Mouse (Mus musculus) liver, embryonic 12.5 days (tissue): ENCODE measurements around the gene Wdr74. TPM values are rescaled to one million over a fixed set of nuclear protein-coding genes. Genes with fewer than 3 reads are reported as not detected.

Experiments used
- ATAC-seq: fragments of 200-750 bp; cut with Nextera tagmentation; 2 replicates; pipeline ENCODE4 v1.8.0; 2017; ENCODE audit warnings: moderate number of reproducible peaks, mild to moderate bottlenecking, moderate library complexity
- H3K27ac ChIP-seq: fragments of 300-500 bp; sonication (generic); 2 replicates; pipeline ENCODE4 v1.5.1; 2016; ENCODE audit warnings: mild to moderate bottlenecking
- H3K27me3 ChIP-seq: fragments of 300-500 bp; sonication (generic); replicated peaks from 2 replicates; pipeline ENCODE4 v1.6.1; 2016; ENCODE audit warnings: mild to moderate bottlenecking, moderate library complexity
- H3K36me3 ChIP-seq: fragments of 300-500 bp; sonication (generic); 2 replicates; pipeline ENCODE4 v1.6.1; 2016; ENCODE audit warnings: mild to moderate bottlenecking, moderate library complexity
- H3K4me1 ChIP-seq: fragments of 300-500 bp; sonication (generic); 2 replicates; pipeline ENCODE4 v1.6.1; 2016
- H3K4me2 ChIP-seq: fragments of 300-500 bp; sonication (generic); 2 replicates; pipeline ENCODE4 v1.6.1; 2016; ENCODE audit warnings: mild to moderate bottlenecking, moderate library complexity
- H3K4me3 ChIP-seq: fragments of 300-500 bp; sonication (generic); 2 replicates; pipeline ENCODE4 v1.5.1; 2016; ENCODE audit warnings: mild to moderate bottlenecking, moderate library complexity
- H3K9ac ChIP-seq: fragments of 300-500 bp; sonication (generic); 2 replicates; pipeline ENCODE4 v1.6.1; 2016; ENCODE audit warnings: mild to moderate bottlenecking, moderate library complexity
- H3K9me3 ChIP-seq: fragments of 300-500 bp; sonication (generic); replicated peaks from 2 replicates; pipeline ENCODE4 v1.6.1; 2016; ENCODE audit warnings: mild to moderate bottlenecking, moderate library complexity
- WGBS: fragments of 180-500 bp; shearing (Covaris S2); methylation state at CpG from one replicate; pipeline ENCODE4 v1.1.7; 2016; ENCODE audit not compliant: insufficient replicate concordance; 5-methylcytosine and 5-hydroxymethylcytosine counted together
- polyA plus RNA-seq: library from polyadenylated mRNA; unstranded; fragments of >200 nt; fragmentation: Nextera tagmentation; extraction: Ambion mirVana; gene quantifications from 2 replicates; pipeline ENCODE4 v1.2.1, GENCODE M21; 2016

The Wdr74 gene
- polyA plus RNA-seq, 1 experiment from 2014 or later = 95.9 TPM

- H3K4me3 ChIP-seq = peak overlapping the region; percentile 73
- 97% methylated on average over 2 of the region's 2 CpGs for WGBS
- H3K27me3 ChIP-seq = no peaks in the 10 kb centered on the region
- ATAC-seq = no peak
- H3K9me3 ChIP-seq = no peaks in the 10 kb centered on the region
- peak overlapping the region; percentile 81 for H3K4me2 ChIP-seq
- H3K27ac ChIP-seq = no peak overlapping the region
- H3K36me3 ChIP-seq = peaks cover 67% of the 10 kb centered on the region
- peak overlapping the region; percentile 94; the same call in 1 of the 2 replicates for H3K9ac ChIP-seq
- H3K4me1 ChIP-seq = peaks cover 69% of the 10 kb centered on the region
These were observed 25.6 kb upstream of the Wdr74 start for GRCm38 (mm10) chr19:8710057-8710456.

GRCm38 (mm10) chr19:8711506-8711905, 24.1 kb upstream of the Wdr74 start:
- H3K9me3 ChIP-seq = no peaks in the 10 kb centered on the region
- peaks cover 62% of the 10 kb centered on the region for H3K36me3 ChIP-seq
- peak overlapping the region; percentile 94 for H3K9ac ChIP-seq
- peak overlapping the region; percentile 81 for H3K4me2 ChIP-seq
- H3K4me1 ChIP-seq = peaks cover 83% of the 10 kb centered on the region
- 73% methylated on average over 4 of the region's 4 CpGs for WGBS
- H3K27me3 ChIP-seq = no peaks in the 10 kb centered on the region
- H3K27ac ChIP-seq = peak overlapping the region; percentile 96
- H3K4me3 ChIP-seq = peak overlapping the region; percentile 73
- no peak for ATAC-seq

GRCm38 (mm10) chr19:8711949-8712869, 23.4 kb upstream of the Wdr74 start:
- Histone ChIP-seq H3K4me1 (peaks cover 81% of the 10 kb centered on the region), H3K27ac (peak overlapping the region; percentile 96), H3K9ac (peak overlapping the region; percentile 94), H3K4me3 (peak overlapping the region; percentile 73), H3K9me3 (no peaks in the 10 kb centered on the region), H3K27me3 (no peaks in the 10 kb centered on the region), H3K36me3 (peaks cover 55% of the 10 kb centered on the region), H3K4me2 (peak overlapping the region; percentile 81)
- no peak for ATAC-seq
- WGBS = 29% methylated on average over 10 of the region's 10 CpGs

- peak overlapping the region; percentile 81 for H3K4me2 ChIP-seq
- 0% methylated on average over 13 of the region's 13 CpGs for WGBS
- H3K36me3 ChIP-seq = peaks cover 48% of the 10 kb centered on the region
- peak overlapping the region; percentile 73 for H3K4me3 ChIP-seq
- H3K9me3 ChIP-seq = no peaks in the 10 kb centered on the region
- H3K4me1 ChIP-seq = peaks cover 81% of the 10 kb centered on the region
- peak overlapping the region; percentile 94 for H3K9ac ChIP-seq
- peak overlapping the region; percentile 96 for H3K27ac ChIP-seq
- H3K27me3 ChIP-seq = no peaks in the 10 kb centered on the region
- ATAC-seq = peak; percentile 34
These were observed 22.7 kb upstream of the Wdr74 start for GRCm38 (mm10) chr19:8712870-8713305.

GRCm38 (mm10) chr19:8713306-8713996, 22.2 kb upstream of the Wdr74 start:
- Histone ChIP-seq H3K27ac (peak overlapping the region; percentile 96), H3K27me3 (no peaks in the 10 kb centered on the region), H3K9ac (peak overlapping the region; percentile 94), H3K4me3 (peak overlapping the region; percentile 73), H3K4me2 (peak overlapping the region; percentile 81), H3K36me3 (peaks cover 43% of the 10 kb centered on the region), H3K9me3 (no peaks in the 10 kb centered on the region), H3K4me1 (peaks cover 81% of the 10 kb centered on the region)
- 1% methylated on average over 51 of the region's 51 CpGs for WGBS
- ATAC-seq = peak; percentile 84

- peak overlapping the region; percentile 73 for H3K4me3 ChIP-seq
- ATAC-seq = peak; percentile 30
- peak overlapping the region; percentile 96 for H3K27ac ChIP-seq
These were observed 21.5 kb upstream of the Wdr74 start for GRCm38 (mm10) chr19:8713997-8714652.

GRCm38 (mm10) chr19:8714653-8715481, 20.8 kb upstream of the Wdr74 start:
- Histone ChIP-seq H3K9ac (peak overlapping the region; percentile 94), H3K4me2 (peak overlapping the region; percentile 81), H3K4me3 (peak overlapping the region; percentile 73), H3K27me3 (no peaks in the 10 kb centered on the region), H3K9me3 (no peaks in the 10 kb centered on the region), H3K27ac (peak overlapping the region; percentile 96), H3K4me1 (peaks cover 74% of the 10 kb centered on the region), H3K36me3 (peaks cover 29% of the 10 kb centered on the region)
- ATAC-seq = peak; percentile 80
- WGBS = 34% methylated on average over 10 of the region's 10 CpGs

More at GRCm38 (mm10) chr19:8713997-8714652, 21.5 kb upstream of the Wdr74 start:
- Histone ChIP-seq H3K9me3 (no peaks in the 10 kb centered on the region), H3K4me2 (peak overlapping the region; percentile 81), H3K27me3 (no peaks in the 10 kb centered on the region), H3K36me3 (peaks cover 36% of the 10 kb centered on the region), H3K4me1 (peaks cover 81% of the 10 kb centered on the region), H3K9ac (peak overlapping the region; percentile 94)
- 6% methylated on average over 13 of the region's 13 CpGs for WGBS

GRCm38 (mm10) chr19:8715868-8716766, 19.5 kb upstream of the Wdr74 start:
- no peaks in the 10 kb centered on the region for H3K27me3 ChIP-seq
- peak overlapping the region; percentile 26 for H3K4me3 ChIP-seq
- peaks cover 16% of the 10 kb centered on the region for H3K36me3 ChIP-seq
- peak; percentile 36; the same call in 1 of the 2 replicates for ATAC-seq
- peak overlapping the region; percentile 57 for H3K9ac ChIP-seq
- peak overlapping the region; percentile 96 for H3K27ac ChIP-seq
- H3K4me1 ChIP-seq = peaks cover 73% of the 10 kb centered on the region
- peak overlapping the region; percentile 81 for H3K4me2 ChIP-seq
- 63% methylated on average over 10 of the region's 10 CpGs for WGBS
- no peaks in the 10 kb centered on the region for H3K9me3 ChIP-seq

GRCm38 (mm10) chr19:8716767-8717475, 18.7 kb upstream of the Wdr74 start:
- Histone ChIP-seq H3K9me3 (no peaks in the 10 kb centered on the region), H3K27ac (peak overlapping the region; percentile 96), H3K4me1 (peaks cover 73% of the 10 kb centered on the region), H3K9ac (no peak overlapping the region), H3K4me3 (no peak overlapping the region), H3K36me3 (peaks cover 8% of the 10 kb centered on the region), H3K27me3 (no peaks in the 10 kb centered on the region), H3K4me2 (no peak overlapping the region)
- ATAC-seq = no peak
- 59% methylated on average over 10 of the region's 10 CpGs for WGBS

- Histone ChIP-seq H3K27ac (peak overlapping the region; percentile 96; the same call in 1 of the 2 replicates), H3K9me3 (no peaks in the 10 kb centered on the region), H3K9ac (no peak overlapping the region), H3K4me2 (no peak overlapping the region), H3K36me3 (no peaks in the 10 kb centered on the region), H3K4me3 (no peak overlapping the region), H3K27me3 (no peaks in the 10 kb centered on the region), H3K4me1 (peaks cover 76% of the 10 kb centered on the region)
- no peak for ATAC-seq
- WGBS = 51% methylated on average over 3 of the region's 3 CpGs
These were observed 17.3 kb upstream of the Wdr74 start for GRCm38 (mm10) chr19:8718357-8718756.
